Mouse (Mus musculus): ENCODE measurements at regions not wholly inside any gene's neighbourhood (a gene's known extent, or its start where the extent isn't known, plus 50 kb on each side); places are given as distances from the start of the nearest gene placed in this dataset.

DNA sequence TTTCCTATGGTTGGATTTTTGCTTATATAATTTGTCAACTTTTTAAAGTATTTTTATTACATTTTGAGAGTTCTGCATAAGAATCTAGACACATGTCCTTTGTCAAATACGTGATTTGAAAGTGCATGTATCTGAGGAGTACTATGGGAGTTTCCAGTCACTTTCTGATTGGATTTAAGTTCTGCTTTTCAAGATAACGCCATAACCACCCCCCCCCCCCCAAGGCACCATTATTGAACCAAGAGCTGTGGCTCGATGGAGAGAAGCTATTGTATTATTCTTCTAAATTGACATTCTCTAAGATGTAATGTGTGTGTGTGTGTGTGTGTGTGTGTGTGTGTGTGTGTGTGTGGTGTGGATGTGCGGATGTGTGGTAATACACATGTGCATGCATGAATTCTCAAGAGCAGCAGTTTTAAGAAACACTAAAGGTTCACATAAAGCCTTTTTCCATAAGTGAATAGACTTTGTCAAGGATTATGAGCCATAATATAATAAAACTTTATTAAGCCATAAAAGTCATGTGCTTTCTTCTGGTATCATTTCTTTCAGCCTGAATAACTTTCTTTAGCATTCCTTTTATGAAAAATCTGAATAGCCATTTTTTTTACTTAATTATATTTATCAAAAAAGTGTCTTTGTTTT, 95.5 kb upstream of the Calcr start:
- H3K9ac ChIP-seq (ENCODE audit: low read depth, poor library complexity, severe bottlenecking), result no peak overlapping the region
- no peak overlapping the region for H3K27ac ChIP-seq (ENCODE audit: insufficient read depth, low read length)
- no peaks in the 10 kb centered on the region for H3K36me3 ChIP-seq (ENCODE audit: control insufficient read depth, insufficient read depth, low read length, poor library complexity, severe bottlenecking)
- H3K9me3 ChIP-seq (replicated peaks; ENCODE audit: control insufficient read depth, insufficient read depth, low read length, poor library complexity, severe bottlenecking), result no peaks in the 10 kb centered on the region
- no peak for TF ChIP-seq POLR2A (IDR thresholded peaks at IDR 0.05; ENCODE audit: insufficient read depth, low read length)
- TF ChIP-seq EP300 (IDR thresholded peaks at IDR 0.05; ENCODE audit: insufficient read depth, low read depth, low read length), result no peak
- TF ChIP-seq CTCF (IDR thresholded peaks at IDR 0.05; ENCODE audit: low read depth, low read length), result no peak
- H3K4me3 ChIP-seq (ENCODE audit: low read depth, low read length), result no peak overlapping the region
- H3K4me1 ChIP-seq (ENCODE audit: control insufficient read depth, insufficient read depth, low read length), result no peaks in the 10 kb centered on the region
- no peaks in the 10 kb centered on the region for H3K27me3 ChIP-seq (ENCODE audit: control insufficient read depth, insufficient read depth, low read length, poor library complexity, severe bottlenecking)

DNA sequence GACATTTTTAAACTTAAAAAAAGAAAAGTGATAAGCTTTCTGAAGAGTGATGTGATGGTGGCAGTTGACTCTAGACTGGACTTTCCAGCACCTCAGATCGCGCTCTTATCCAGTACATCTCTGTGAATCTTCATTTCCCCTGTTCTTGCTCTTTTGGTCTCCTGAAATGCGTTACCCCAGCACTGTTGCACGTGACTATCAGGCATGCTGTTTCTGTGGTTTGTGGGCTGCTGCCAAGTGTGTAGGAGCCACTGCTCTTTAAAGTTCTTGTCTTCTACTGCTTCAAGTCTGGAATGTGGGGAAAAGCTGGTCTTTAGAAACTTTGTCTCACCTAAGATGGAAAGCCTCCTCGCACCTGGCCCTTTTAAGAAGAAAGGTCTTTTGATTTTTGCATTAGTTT, 85.6 kb upstream of the Calcr start:
- H3K27ac ChIP-seq (ENCODE audit: insufficient read depth, low read length), result no peak overlapping the region
- TF ChIP-seq EP300 (IDR thresholded peaks at IDR 0.05; ENCODE audit: insufficient read depth, low read depth, low read length) (no peak), CTCF (IDR thresholded peaks at IDR 0.05; ENCODE audit: low read depth, low read length) (no peak)
- H3K4me1 ChIP-seq (ENCODE audit: control insufficient read depth, insufficient read depth, low read length), result no peaks in the 10 kb centered on the region
- no peak overlapping the region for H3K9ac ChIP-seq (ENCODE audit: low read depth, poor library complexity, severe bottlenecking)
- H3K27me3 ChIP-seq (ENCODE audit: control insufficient read depth, insufficient read depth, low read length, poor library complexity, severe bottlenecking), result no peaks in the 10 kb centered on the region
- no peaks in the 10 kb centered on the region for H3K36me3 ChIP-seq (ENCODE audit: control insufficient read depth, insufficient read depth, low read length, poor library complexity, severe bottlenecking)
- H3K4me3 ChIP-seq (ENCODE audit: low read depth, low read length), result no peak overlapping the region
- H3K9me3 ChIP-seq (replicated peaks; ENCODE audit: control insufficient read depth, insufficient read depth, low read length, poor library complexity, severe bottlenecking), result peaks cover 7% of the 10 kb centered on the region; the same call in 1 of the 2 replicates

Measured in ES-Bruce4 (cell line).